Mouse (Mus musculus) monocyte, adult 2 months (primary cell): ENCODE data around the gene Gm26938.

Experiments used
- DNase-seq, 2 experiments: peaks; one replicate each; pipeline ENCODE4 v3.0.0; 2022; ENCODE audit warnings: low spot score in 2 of 2, low read depth in 1 of 2

The Gm26938 gene

DNA sequence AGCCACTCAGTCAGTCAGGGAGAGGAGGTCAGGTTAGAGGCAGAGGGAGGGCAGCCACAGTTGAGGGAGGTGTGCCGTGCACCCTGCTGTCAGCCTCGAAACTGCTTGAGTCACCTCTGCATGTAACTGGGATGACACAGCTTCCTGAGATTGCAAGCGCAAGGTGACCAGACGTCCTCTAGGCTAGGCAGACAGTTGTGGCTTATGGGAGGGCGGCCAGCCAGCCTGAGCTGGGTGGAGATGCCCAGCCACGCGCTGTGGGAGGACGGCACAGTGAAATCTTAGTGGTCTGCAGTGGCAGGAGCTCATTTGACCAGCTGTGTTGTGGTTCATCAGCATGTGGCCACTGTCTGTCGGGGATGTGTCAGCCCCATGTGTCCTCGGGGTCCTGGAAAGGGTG, 31.3 kb downstream of the Gm26938 start:
- DNase-seq: no peak

DNA sequence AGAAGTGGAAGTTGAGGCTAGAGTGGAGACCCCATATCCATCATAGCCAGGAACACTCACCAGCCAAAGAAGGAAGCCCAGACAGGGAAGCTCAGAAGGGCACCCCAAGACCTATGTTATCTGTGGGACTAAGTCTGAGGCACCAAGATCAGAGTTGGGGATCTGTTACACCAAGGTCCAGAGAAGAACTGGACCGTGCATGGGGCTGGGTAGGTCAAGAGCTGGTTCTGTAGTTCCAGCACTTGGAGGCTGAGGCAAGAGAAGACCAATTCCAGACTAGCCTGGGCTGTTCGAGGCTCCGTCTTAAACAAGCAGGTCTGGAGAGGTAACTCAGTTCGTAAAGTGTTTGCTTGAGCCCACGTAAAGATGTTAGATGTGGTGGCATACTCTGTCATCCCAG, 32.1 kb downstream of the Gm26938 start:
- no peak for DNase-seq

DNA sequence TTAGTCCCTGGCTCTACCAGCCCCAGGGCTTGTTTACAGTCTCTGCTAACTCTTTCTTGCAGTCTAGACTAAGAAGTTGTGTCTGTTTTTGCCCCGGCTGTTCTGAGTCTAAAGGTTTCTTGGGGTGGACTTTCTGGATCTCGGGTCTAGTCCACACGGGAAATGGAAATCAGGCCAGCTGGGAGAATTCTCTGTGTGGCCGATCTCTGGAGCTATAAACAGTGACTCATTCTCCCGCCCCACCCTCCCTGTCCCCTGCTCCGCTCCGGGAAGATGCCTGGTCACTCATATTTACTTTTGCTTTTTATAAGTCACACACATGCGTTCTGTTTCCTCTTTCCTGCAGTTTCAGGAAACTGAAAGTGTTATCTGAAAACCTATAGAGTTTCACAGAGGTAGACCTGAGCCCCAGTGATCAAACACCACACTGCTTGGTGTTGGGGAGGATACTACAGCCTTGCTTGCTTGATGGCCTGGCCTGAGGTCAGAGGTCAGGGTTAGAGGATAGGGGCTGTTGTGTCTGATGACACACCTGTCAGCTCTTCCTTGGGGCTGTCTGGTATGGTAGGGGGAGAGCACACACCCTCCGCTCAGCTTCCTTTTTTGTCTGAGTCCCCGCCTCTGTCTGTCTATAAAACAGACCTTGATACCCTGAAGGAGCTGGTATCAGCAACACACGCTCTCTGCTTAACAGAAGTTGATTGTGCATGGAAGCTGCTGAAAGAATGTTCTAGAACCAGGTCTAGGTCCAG, 32.7 kb downstream of the Gm26938 start:
- no peak for DNase-seq

DNA sequence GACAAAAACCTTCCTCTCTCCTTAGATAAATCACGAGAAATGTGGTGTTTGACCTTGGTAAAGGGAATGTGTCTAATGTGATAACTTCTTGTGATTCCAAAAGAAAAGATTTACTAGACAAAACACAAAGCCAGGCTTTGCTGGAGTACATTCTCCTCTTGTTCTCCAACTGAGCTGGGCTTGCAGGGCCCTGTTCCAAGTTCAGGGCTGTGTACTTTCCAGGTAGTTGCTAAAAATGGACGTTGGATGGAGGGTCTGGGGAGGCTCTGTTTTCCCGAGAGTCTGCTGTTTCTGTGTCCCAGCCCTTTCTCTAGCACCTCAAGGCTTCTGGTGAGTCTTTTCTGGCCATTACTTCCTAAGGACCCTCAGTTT, 33.3 kb downstream of the Gm26938 start:
- no peak for DNase-seq

DNA sequence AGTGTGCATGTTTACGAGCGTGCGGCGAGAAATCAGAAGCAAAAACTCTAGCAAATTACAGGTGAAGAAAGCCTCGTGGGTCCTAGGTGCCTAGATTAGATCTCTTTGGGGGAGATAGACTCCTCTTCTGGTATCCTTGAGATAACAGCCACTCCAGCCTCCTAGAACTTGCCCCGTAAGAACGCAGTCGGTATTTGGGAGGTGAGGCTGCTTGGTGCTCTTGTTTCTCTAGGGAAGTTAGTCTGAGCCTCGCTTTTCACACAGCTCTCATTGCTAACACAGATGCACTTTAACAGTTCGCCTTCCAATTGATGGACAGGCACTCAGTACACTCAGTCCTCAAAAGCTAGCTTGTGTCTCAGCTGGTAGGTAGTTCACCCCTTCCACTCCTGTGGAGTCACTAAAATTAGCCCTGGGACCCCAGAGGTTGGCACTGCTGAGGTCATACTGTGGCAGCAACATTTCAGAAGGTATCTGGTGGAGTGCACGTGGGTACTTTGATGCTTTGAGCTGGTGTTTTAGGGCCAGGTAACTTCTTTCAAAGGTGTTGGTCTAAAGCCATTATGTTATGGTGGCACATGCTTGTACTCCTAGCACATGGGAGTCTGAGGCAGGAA, 33.9 kb downstream of the Gm26938 start:
- DNase-seq: no peak

DNA sequence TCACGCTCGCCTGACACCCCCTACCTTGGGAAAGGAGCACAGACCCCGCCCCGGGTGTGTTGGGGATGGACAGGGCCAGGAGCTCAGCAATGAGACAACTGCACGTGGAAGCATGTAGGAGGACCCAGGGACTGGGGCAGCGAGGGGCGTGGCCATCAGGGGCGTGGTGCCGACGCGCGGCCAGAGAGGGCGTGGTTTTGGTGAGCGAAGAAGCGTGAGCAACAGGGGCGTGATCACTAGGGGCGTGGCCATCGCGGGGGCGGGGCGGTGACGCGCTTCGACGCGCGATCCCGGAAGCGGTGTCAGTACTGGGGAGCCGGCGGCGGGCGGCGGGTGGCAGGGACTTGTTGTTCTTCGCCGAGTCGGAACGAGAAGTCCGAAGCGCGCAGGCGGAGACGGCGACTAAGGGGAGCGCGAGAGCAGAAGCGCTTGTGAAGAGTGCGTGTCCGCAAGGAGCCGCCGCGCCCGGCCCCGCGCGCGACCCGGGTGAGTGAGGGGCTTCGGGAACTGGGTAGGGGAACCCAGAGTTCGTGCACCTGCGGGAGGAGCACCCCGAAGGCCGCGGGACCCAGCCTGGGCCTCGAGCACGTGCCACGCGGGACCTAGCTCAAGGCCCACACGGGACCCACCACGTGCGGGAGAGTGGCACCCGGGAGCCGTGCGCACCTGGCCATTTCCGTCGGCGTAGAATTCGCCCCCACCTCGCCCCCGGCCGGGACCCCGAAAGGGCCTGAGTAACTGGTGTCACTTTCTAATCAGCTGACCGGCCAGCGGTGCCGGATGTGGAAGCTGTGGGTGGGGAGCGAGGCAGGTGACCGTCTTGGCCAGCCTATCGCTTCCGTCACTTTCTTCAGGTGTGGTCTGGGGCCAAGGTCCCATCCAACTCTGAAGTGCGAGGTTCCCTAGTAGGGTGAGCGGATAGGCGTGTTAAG, 34.7 kb downstream of the Gm26938 start, which contains the start of gene Mafk:
Gene Mafk, plus strand, starts transcription at position 287 of the 932 bp plus-strand sequence.
- peak; percentile 98 to 99 for DNase-seq

DNA sequence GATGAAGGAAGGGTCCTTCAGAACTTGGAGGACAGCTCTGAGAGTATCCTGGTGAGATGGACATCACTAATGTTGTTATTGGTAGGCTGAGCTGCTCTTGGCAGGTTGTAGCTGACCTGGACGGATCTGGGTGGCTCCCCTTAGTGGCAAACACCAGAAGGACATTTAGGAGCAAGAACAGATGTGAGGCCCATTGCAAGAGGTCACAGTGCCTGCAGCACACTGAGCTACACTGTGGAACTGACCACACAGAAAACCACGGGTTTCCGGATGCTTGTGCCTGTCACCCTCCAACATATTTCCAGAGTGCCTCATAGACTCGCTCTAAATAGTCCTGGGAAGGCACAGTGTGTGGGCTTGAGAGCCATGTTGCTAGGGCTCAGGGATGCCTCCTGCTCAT, 36.7 kb downstream of the Gm26938 start:
- no peak for DNase-seq

DNA sequence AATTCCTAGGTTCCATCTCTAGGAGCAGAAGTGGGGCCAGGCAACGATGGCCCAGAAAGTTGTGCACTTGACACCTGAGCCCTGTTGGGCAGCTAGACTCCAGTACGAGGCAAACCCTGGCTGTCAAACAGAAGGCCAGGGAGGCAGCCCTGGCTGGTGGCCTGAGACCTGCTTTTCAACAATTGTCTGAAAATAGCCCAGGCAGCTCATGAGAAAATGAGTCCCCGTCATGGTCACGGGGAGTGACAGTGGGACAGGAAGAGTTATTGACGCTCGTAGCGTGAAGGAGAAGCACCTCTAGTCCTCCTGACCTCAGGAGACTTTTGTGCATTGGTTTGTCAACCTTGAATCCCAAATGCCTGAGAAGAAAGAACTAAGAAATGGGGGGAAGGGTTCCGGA, 44.8 kb downstream of the Gm26938 start:
- DNase-seq: no peak

DNA sequence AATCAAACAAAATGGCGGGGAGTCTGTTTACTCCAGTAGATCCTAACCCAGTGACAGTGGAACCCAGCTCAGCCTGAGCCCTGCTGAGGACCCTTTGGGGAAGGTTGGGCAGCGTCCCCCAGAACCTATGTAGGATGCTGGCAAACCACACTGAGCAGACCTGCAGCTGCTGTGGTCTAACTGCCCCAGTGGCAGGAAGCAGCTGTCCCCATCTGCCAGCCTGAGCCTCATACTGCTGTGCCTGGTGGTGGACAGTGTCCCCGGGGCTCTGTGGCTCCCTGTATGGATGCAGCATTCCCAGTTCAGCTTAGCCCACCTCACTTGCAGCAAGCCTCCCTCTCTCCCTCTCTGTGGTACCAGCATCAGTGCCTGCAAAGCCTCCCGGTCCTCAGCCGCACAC, 49.2 kb downstream of the Gm26938 start:
- DNase-seq: no peak

DNA sequence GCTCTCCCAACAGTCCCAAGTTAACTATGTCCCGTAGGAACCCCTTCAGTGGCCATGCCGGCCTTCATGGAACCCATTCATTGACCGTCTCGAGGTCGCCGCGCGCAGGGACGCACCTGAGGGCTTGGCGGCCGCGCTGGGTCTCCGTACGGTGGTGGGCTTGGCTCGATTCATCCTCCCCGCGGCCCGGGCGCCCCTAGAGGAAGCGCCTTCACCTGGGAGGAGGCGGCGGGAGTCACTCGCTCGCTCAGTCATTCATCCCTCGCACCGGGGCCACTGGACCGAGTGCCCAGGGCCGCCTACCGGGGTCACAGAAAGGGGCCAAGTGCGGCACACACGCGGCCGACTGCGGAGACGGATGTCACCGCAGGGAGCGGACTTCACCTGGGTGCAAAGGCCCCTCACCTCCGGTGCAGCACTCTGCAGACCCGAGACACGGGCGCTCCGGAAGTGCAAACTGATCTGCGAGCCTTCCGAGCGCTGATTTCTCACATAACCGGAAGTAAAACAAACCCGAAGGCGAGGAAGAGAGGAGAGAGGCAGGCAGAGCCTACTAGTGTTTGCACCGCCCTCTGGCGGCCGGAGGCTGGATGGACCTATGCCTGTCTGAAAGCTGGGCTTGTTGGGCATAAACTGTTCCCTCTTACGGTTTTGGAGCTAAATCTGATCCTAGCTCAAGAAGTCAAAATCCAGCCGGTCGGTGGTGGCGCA, 50.8 kb downstream of the Gm26938 start, which contains the start of gene Ints1:
Gene Ints1, minus strand, starts transcription at position 459 of the 711 bp plus-strand sequence.
- peak; percentile 79 to 91 for DNase-seq

DNA sequence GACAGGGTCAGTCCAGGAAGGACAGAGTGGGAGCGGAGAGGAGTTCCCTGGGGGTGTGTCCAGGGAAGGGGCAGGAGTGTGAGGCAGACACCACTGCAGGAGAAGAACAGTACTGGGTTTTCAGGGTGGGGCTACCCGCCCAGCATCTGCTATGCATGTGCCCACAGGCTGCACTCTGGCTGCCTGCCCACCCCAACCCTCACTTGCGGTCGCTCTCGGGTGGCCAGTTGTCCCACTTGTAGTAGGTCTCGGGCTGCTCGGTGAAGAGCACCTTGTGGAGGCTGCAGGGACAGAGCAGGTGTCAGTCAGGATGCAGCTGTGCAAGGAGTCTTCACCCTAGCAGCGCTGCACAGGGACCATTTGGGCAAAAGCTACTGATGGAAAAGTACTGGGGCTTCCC, 58.0 kb downstream of the Gm26938 start:
- DNase-seq: no peak

DNA sequence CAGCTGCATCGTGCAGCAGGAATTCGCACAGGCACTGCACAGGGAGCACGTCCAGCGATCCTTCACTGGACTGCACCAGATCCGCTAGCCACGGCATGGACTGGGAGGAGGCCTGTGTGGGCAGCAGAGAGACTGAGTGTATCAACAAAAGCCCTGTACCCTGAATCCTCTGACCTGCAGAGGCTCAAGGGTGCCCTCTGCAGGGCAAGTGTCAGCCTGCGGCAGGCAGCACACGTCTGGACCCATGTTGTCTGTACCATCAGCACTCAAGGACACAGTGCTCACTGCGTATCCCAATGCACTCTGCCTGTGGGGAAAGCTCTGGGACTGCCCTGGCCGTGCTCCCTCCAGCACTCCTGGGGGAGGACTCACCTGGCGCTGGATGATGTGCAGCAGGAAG, 61.9 kb downstream of the Gm26938 start:
- no peak for DNase-seq

DNA sequence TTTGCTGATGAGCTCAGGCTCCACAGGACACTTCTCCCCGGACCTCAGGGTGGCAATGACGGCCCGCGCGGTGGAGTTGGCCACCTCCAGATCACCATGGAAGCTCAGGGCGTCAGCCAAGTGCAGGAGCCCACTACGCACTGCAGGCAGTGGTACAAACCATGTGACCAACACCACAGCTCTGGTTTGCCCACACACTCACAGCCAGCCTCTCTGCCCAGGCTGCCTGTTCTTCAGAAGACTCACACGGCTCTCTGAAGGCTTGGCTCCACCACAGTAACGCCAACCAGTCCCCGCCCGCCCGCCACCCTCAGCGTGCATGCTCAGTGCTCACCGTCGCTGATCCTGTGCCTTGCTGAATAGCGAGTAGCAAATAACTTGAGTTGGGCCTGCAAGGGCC, 68.1 kb downstream of the Gm26938 start:
- no peak for DNase-seq
